Mouse (Mus musculus): Measurements from ENCODE around the gene Gpr119. TPM values are rescaled to one million over a fixed set of nuclear protein-coding genes. Genes with fewer than 3 reads are reported as not detected.

Gpr119 gene
- not detected in 4 replicates for total RNA-seq (2023)

DNA sequence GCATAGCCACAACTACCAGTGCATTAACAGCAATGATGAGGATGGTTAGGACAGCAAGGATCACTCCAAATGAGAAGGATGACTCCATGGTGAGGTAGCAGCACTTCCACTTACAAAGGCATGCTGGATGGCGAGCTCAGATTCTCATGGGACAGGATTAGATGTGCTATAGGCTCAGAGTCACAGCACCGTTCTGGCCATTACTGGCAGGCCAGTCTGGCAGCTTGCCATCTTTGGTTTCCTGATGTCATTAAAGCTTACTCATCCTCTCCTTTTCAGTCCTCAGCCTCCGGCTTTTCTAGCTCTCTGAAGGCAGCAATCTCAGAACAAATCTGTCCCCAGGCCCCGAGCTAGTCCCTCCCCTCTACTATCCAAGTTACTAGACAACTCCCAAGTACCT is at the start of gene Gpr119:
Gene Gpr119, minus strand, starts transcription at position 308 of the 400 bp plus-strand sequence.

DNA sequence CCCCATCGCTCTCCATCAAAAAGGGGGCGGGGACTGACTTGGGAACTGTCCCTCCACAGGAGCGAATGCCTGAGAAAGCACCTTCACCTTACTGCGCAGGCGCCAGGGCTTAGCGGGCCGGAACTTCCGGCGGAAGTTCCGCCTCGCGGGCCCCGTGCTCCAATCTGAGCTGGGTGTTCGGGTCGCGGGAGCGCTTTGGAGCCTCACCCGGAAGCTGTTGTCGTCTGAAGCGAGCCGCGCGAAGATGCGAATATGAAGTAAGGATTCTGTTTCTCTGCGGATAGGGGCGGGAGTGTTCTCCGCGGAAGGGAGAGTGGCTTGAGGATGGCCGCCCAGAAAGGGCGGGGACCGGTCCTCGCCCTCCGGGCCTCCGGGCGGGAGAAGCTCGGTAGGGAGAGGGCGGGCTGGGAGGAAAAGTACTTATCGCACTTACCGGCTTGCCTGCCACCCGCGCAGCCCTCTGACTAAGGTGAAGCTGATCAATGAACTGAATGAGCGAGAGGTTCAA is 20.6 kb upstream of the Gpr119 start, which contains the start of gene Rbmx2:
Gene Rbmx2, plus strand, starts transcription at position 141 of the 508 bp plus-strand sequence.

DNA sequence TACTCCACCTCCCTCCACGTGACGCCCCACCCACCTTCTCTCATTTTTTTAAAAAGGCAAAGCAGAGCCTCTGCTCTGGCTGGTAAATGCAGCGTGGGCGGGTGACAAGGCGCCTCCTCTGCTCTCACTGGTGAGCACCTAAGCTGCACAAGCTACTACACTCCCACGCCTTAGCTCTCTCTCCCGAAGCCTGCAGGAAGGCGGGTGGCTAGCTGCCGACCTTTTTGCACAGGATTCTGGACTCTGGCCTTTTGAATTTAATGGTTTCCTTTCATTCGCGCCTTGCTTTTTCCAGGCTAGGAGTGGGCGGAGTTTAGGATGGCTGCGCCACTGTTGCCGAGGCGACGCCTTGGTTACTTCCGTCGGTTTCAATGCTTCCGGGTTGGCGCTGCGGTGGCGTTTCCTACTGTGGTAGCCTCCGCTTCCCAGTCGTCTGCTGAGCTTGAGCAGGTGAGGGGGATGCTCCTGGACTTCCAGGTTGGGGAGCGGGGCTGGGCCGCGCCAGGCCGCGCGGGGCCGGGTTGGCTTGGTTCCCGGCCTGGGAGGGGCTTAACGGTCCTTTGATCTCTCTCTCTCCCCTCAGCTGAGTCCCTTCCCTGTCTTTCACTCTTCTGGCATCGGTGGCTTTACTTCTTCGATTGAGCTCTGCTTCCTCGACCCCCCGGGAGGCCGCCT is 50.8 kb downstream of the Gpr119 start, which contains the start of gene Slc25a14:
Gene Slc25a14, plus strand, starts transcription at position 35 of the 675 bp plus-strand sequence.

Other genes with a start within 250 kb of the Gpr119 start
- 89.7 to 97.3 TPM (median 93.8 TPM) in 4 replicates for gene Elf4, start 211.3 kb downstream of the Gpr119 start, total RNA-seq (2023)
- gene Aifm1, start 160.9 kb downstream of the Gpr119 start, total RNA-seq (2023), result 24.1 to 26.9 TPM (median 25.0 TPM) in 4 replicates
- gene Rab33a, start 155.2 kb downstream of the Gpr119 start, total RNA-seq (2023), result 0.50 TPM in 1 of 4 replicates, not detected in the others
- gene Zfp280c, start 80.0 kb downstream of the Gpr119 start, total RNA-seq (2023), result 28.1 to 31.3 TPM (median 29.5 TPM) in 4 replicates
- 3.6 to 7.8 TPM (median 5.3 TPM) in 4 replicates for gene Slc25a14, start 51.1 kb downstream of the Gpr119 start, total RNA-seq (2023)
- gene Rbmx2, start 20.5 kb upstream of the Gpr119 start, total RNA-seq (2023), result 5.2 to 10.1 TPM (median 7.2 TPM) in 4 replicates
- gene Gm595, start 203.2 kb upstream of the Gpr119 start, total RNA-seq (2023), result not detected in 4 replicates

Data from B cell, adult 62 days (primary cell).